Mouse (Mus musculus) limb, embryonic 10.5 days (tissue): ENCODE data around the gene Zbtb7b. TPM values are rescaled to one million over a fixed set of nuclear protein-coding genes. Genes with fewer than 3 reads are reported as not detected.

Experiments
- DNase-seq: peaks from one replicate; pipeline ENCODE4 v3.0.0-alpha.2; 2017; ENCODE audit warnings: low spot score
- H3K27ac ChIP-seq: fragments of 300-500 bp; sonication (generic); 2 replicates; pipeline ENCODE4 v1.5.1; 2016; ENCODE audit warnings: mild to moderate bottlenecking
- H3K27me3 ChIP-seq: fragments of 300-500 bp; sonication (generic); 2 replicates; pipeline ENCODE4 v1.6.1; 2016; ENCODE audit warnings: low read depth, mild to moderate bottlenecking; ENCODE audit not compliant: poor library complexity, severe bottlenecking
- H3K36me3 ChIP-seq: fragments of 300-500 bp; sonication (generic); 2 replicates; pipeline ENCODE4 v1.6.1; 2016; ENCODE audit warnings: mild to moderate bottlenecking, moderate library complexity
- H3K4me1 ChIP-seq: fragments of 300-500 bp; sonication (generic); 2 replicates; pipeline ENCODE4 v1.6.1; 2016
- H3K4me3 ChIP-seq: fragments of 300-500 bp; sonication (generic); 2 replicates; pipeline ENCODE4 v1.5.1; 2016; ENCODE audit warnings: mild to moderate bottlenecking, moderate library complexity
- H3K9me3 ChIP-seq: fragments of 300-500 bp; sonication (generic); replicated peaks from 2 replicates; pipeline ENCODE4 v1.6.1; 2016; ENCODE audit warnings: mild to moderate bottlenecking
- WGBS: fragments of 180-500 bp; shearing (Covaris S2); methylation state at CpG from one replicate; pipeline ENCODE4 v1.1.7; 2016; 5-methylcytosine and 5-hydroxymethylcytosine counted together
- polyA plus RNA-seq: library from polyadenylated mRNA; unstranded; fragments of >200 nt; fragmentation: Nextera tagmentation; extraction: Ambion mirVana; gene quantifications from 2 replicates; pipeline ENCODE4 v1.2.1, GENCODE M21; 2016

Zbtb7b gene
- polyA plus RNA-seq, 1 experiment from 2014 or later = 0.49 TPM

GRCm38 (mm10) chr3:89365486-89366414 is 28.8 kb downstream of the Zbtb7b start:
- Histone ChIP-seq H3K4me1 (peaks cover 23% of the 10 kb centered on the region), H3K27me3 (no peaks in the 10 kb centered on the region), H3K36me3 (no peaks in the 10 kb centered on the region), H3K9me3 (no peaks in the 10 kb centered on the region), H3K27ac (no peak overlapping the region), H3K4me3 (no peak overlapping the region)
- WGBS = 75% methylated on average over 20 of the region's 20 CpGs
- no peak for DNase-seq

DNA sequence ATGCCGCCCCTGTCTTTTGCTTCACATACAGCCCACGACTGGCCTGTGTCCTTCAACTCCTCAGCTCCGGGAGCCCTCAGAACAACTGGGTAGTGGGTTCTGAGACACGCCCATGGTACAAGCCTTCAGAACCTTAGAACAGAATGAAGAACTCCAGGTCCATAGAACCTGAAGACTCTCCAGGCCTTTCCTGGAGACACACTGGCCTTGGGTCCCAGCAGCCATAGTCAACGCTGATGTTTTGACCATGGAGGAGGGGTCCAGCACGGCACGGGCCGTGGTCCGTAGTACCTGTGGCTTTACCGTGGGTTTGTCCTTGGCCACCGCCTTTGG is 29.5 kb downstream of the Zbtb7b start, which contains the start of gene Dcst1:
Gene Dcst1, minus strand, starts transcription at position 101 of the 333 bp plus-strand sequence.
- H3K9me3 ChIP-seq = no peaks in the 10 kb centered on the region
- DNase-seq = no peak
- H3K36me3 ChIP-seq = no peaks in the 10 kb centered on the region
- H3K27me3 ChIP-seq = no peaks in the 10 kb centered on the region
- no peak within 1 kb of the TSS for H3K27ac ChIP-seq
- 92% methylated on average over 11 of the region's 11 CpGs for WGBS
- peaks cover 23% of the 10 kb centered on the region for H3K4me1 ChIP-seq
- H3K4me3 ChIP-seq = no peak within 1 kb of the TSS

GRCm38 (mm10) chr3:89364631-89365030 is 29.9 kb downstream of the Zbtb7b start:
- H3K27me3 ChIP-seq = no peaks in the 10 kb centered on the region
- H3K4me1 ChIP-seq = peaks cover 23% of the 10 kb centered on the region
- H3K9me3 ChIP-seq = no peaks in the 10 kb centered on the region
- 64% methylated on average over 8 of the region's 8 CpGs for WGBS
- H3K4me3 ChIP-seq = no peak overlapping the region
- H3K36me3 ChIP-seq = no peaks in the 10 kb centered on the region
- H3K27ac ChIP-seq = no peak overlapping the region
- no peak for DNase-seq

- Histone ChIP-seq H3K36me3 (no peaks in the 10 kb centered on the region), H3K9me3 (no peaks in the 10 kb centered on the region), H3K4me3 (no peak within 1 kb of the TSS), H3K27me3 (0 out of 2 replicates have a peak, but pooled peaks cover 6% of the 10 kb centered on the region), H3K27ac (0 out of 2 replicates have a peak within 1 kb of the TSS, but pooled peaks have one; percentile 37), H3K4me1 (peaks cover 13% of the 10 kb centered on the region; the same call in 1 of the 2 replicates)
- DNase-seq = no peak
- WGBS = 85% methylated on average over 7 of the region's 7 CpGs
These were observed 32.9 kb downstream of the Zbtb7b start, which contains the start of gene Dcst2 for GRCm38 (mm10) chr3:89361675-89362074. TSS of gene Dcst2 (plus strand) at chr3:89361975.

DNA sequence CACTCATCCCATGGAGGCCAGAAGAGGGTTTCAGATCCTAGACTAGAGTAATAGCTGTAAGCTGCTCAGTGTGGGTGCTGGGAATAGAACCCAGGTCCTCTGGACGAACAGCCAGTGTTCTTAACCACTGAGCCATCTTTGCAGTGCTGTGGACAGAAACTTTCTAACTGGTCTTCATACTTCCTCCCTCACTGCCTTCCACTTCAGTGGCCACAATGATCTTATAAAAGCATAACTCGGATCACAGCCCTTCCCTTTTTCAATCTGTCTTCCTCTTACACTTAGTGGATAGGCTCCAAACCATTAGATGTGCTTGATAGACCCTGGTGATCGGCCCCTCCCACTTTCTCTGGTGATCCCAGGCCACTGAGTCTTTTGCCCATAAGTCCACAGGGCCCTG is 34.3 kb downstream of the Zbtb7b start:
- Histone ChIP-seq H3K36me3 (no peaks in the 10 kb centered on the region), H3K9me3 (no peaks in the 10 kb centered on the region), H3K27ac (no peak overlapping the region), H3K27me3 (0 out of 2 replicates have a peak, but pooled peaks cover 6% of the 10 kb centered on the region), H3K4me3 (no peak overlapping the region), H3K4me1 (peaks cover 8% of the 10 kb centered on the region; the same call in 1 of the 2 replicates)
- 80% methylated on average over 3 of the region's 3 CpGs for WGBS
- DNase-seq = no peak

DNA sequence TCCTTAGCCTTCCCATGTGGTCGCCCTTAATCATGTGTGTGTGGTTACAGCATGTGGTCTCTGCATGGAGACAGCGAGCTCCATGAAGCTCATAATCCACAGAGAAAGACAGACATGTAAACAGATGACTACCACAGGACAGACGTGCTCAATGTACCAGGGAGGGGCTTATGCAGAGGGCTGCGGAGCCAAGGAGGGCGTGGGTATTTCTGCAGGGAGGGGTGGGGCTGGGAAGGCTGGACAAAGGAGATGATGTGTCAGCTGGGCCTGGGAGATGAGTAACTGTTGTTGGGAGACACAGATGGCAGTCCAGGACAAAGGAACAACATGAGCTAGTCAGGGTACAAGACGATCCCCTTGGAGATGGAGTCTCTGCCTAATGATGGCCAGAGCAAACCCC is 34.9 kb downstream of the Zbtb7b start:
- Histone ChIP-seq H3K27me3 (0 out of 2 replicates have a peak, but pooled peaks cover 6% of the 10 kb centered on the region), H3K4me1 (peaks cover 13% of the 10 kb centered on the region), H3K4me3 (no peak overlapping the region), H3K36me3 (no peaks in the 10 kb centered on the region), H3K9me3 (no peaks in the 10 kb centered on the region), H3K27ac (no peak overlapping the region)
- DNase-seq = no peak
- WGBS = 81% methylated on average over 6 of the region's 6 CpGs

DNA sequence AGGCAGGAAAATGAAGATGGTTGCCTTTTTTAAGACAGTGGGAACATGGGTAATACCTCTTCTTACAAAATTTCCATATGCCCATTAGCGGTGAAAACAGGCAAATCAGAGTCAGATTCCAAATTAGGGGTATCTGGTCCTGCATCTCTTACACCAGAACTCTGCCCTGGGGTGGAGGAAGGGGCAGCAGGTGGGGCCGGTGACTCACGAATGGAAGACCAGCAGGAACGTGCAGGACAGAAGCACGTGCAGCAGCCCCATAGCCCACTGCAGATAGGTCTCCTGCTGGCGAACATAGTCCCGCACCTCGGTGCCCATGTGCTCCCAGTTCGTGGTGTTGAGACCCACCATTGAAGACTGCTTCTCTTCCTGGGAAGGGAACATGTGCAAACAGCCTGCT is 38.5 kb downstream of the Zbtb7b start:
- Histone ChIP-seq H3K27me3 (peaks cover 25% of the 10 kb centered on the region), H3K9me3 (no peaks in the 10 kb centered on the region), H3K4me3 (no peak overlapping the region), H3K27ac (no peak overlapping the region), H3K4me1 (peaks cover 15% of the 10 kb centered on the region), H3K36me3 (no peaks in the 10 kb centered on the region)
- 75% methylated on average over 9 of the region's 9 CpGs for WGBS
- no peak for DNase-seq

DNA sequence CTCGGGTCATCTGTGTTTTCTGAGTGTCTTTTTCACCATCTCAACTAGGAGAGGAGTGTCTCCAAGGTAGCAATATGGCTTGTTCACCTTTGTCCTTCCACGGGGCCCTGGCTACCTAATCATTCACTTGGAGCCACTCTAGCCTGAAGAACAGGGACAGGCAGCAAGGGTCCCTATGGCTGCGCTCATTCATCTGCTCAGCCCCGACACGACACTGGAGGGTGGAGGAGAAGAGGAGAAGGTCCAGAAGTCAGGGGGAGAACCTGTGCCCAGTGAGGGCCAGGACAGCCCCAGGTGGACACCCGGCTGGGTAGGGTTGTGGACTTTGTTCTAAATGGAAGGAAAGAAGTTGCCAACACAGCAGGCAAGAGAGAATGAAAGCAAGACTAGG is 39.1 kb downstream of the Zbtb7b start:
- Histone ChIP-seq H3K9me3 (no peaks in the 10 kb centered on the region), H3K27me3 (peaks cover 30% of the 10 kb centered on the region), H3K27ac (no peak overlapping the region), H3K4me3 (no peak overlapping the region), H3K4me1 (peaks cover 18% of the 10 kb centered on the region), H3K36me3 (no peaks in the 10 kb centered on the region)
- no peak for DNase-seq
- 83% methylated on average over 6 of the region's 6 CpGs for WGBS

GRCm38 (mm10) chr3:89354816-89355511 is 39.6 kb downstream of the Zbtb7b start:
- peaks cover 36% of the 10 kb centered on the region for H3K27me3 ChIP-seq

GRCm38 (mm10) chr3:89351271-89351670 is 43.3 kb downstream of the Zbtb7b start:
- Histone ChIP-seq H3K9me3 (no peaks in the 10 kb centered on the region), H3K27ac (no peak overlapping the region), H3K27me3 (peaks cover 65% of the 10 kb centered on the region), H3K4me1 (peaks cover 46% of the 10 kb centered on the region), H3K36me3 (0 out of 2 replicates have a peak, but pooled peaks cover 4% of the 10 kb centered on the region), H3K4me3 (no peak overlapping the region)
- WGBS = 47% methylated on average over 5 of the region's 5 CpGs
- DNase-seq = no peak

More at GRCm38 (mm10) chr3:89354816-89355511, 39.6 kb downstream of the Zbtb7b start:
- DNase-seq = peak; percentile 90
- H3K4me3 ChIP-seq = 0 out of 2 replicates have a peak overlapping the region, but pooled peaks have one; percentile 11
- 15% methylated on average over 5 of the region's 5 CpGs for WGBS
- H3K9me3 ChIP-seq = no peaks in the 10 kb centered on the region
- H3K27ac ChIP-seq = peak overlapping the region; percentile 38; the same call in 1 of the 2 replicates
- no peaks in the 10 kb centered on the region for H3K36me3 ChIP-seq
- H3K4me1 ChIP-seq = peaks cover 24% of the 10 kb centered on the region

GRCm38 (mm10) chr3:89349869-89350501 is 44.6 kb downstream of the Zbtb7b start, which contains the start of gene Adam15:
TSS of gene Adam15 (minus strand) at chr3:89349996.
- peak within 1 kb of the TSS; percentile 67 for H3K4me3 ChIP-seq
- peaks cover 17% of the 10 kb centered on the region for H3K36me3 ChIP-seq
- peaks cover 39% of the 10 kb centered on the region for H3K4me1 ChIP-seq
- DNase-seq = peak; percentile 90
- no peaks in the 10 kb centered on the region for H3K9me3 ChIP-seq
- H3K27me3 ChIP-seq = peaks cover 65% of the 10 kb centered on the region
- peak within 1 kb of the TSS; percentile 69 for H3K27ac ChIP-seq
- 1% methylated on average over 59 of the region's 59 CpGs for WGBS
